Mouse (Mus musculus) hindbrain, postnatal 0 days (tissue): ENCODE results near the gene Ptprz1. TPM values are rescaled to one million over a fixed set of nuclear protein-coding genes. Genes with fewer than 3 reads are reported as not detected.

Experiments used
- ATAC-seq: fragments of 200-750 bp; cut with Nextera tagmentation; 2 replicates; pipeline ENCODE4 v1.8.0; 2017; ENCODE audit warnings: mild to moderate bottlenecking, moderate TSS enrichment, moderate library complexity
- DNase-seq: peaks from one replicate; pipeline ENCODE4 v3.0.0-alpha.2; 2015; ENCODE audit warnings: low spot score
- H3K27ac ChIP-seq: fragments of 300-500 bp; sonication (generic); 2 replicates; pipeline ENCODE4 v1.5.1; 2014; ENCODE audit warnings: mild to moderate bottlenecking
- H3K27me3 ChIP-seq: fragments of 300-500 bp; sonication (generic); 2 replicates; pipeline ENCODE4 v1.6.1; 2014; ENCODE audit warnings: low read length, mixed read lengths; ENCODE audit not compliant: insufficient read depth
- H3K36me3 ChIP-seq: fragments of 300-500 bp; sonication (generic); 2 replicates; pipeline ENCODE4 v1.6.1; 2014; ENCODE audit warnings: low read length, mixed read lengths; ENCODE audit not compliant: insufficient read depth
- H3K4me1 ChIP-seq: fragments of 300-500 bp; sonication (generic); 2 replicates; pipeline ENCODE4 v1.6.1; 2014; ENCODE audit warnings: antibody characterized with exemption, low read length, mixed read lengths; ENCODE audit not compliant: insufficient read depth
- H3K4me2 ChIP-seq: fragments of 300-500 bp; sonication (generic); 2 replicates; pipeline ENCODE4 v1.6.1; 2014; ENCODE audit warnings: low read depth, mild to moderate bottlenecking, low read length, moderate library complexity, mixed read lengths
- H3K4me3 ChIP-seq: fragments of 300-500 bp; sonication (generic); 2 replicates; pipeline ENCODE4 v1.5.1; 2014; ENCODE audit warnings: low read length
- H3K9ac ChIP-seq: fragments of 300-500 bp; sonication (generic); replicated peaks from 2 replicates; pipeline ENCODE4 v1.6.1; 2014; ENCODE audit warnings: mild to moderate bottlenecking, low read length, moderate library complexity, mixed read lengths
- H3K9me3 ChIP-seq: fragments of 300-500 bp; sonication (generic); 2 replicates; pipeline ENCODE4 v1.6.1; 2016; ENCODE audit warnings: low read length, mixed read lengths
- CTCF ChIP-seq: IDR thresholded peaks from 2 replicates; pipeline ENCODE4 v1.5.1; 2016; ENCODE audit warnings: antibody characterized with exemption, control low read depth, low read depth
- WGBS: fragments of 180-500 bp; shearing (Covaris S2); extraction: QIAGEN DNeasy Blood & Tissue Kit; methylation state at CpG from one replicate; pipeline ENCODE4 v1.1.7; 2014; 5-methylcytosine and 5-hydroxymethylcytosine counted together
- polyA plus RNA-seq: library from polyadenylated mRNA; unstranded; fragments of >200 nt; fragmentation: Nextera tagmentation; extraction: Ambion mirVana; gene quantifications from 2 replicates; pipeline ENCODE4 v1.2.1, GENCODE M21; 2015
- total RNA-seq: library from RNA; depleted of rRNA; stranded (reverse); fragments of >200 nt; gene quantifications from 2 replicates; pipeline ENCODE4 v1.2.3, GENCODE M21; 2014; rRNA removed

Ptprz1 gene
- total RNA-seq (173 and 188 TPM in 2 replicates), polyA plus RNA-seq (99.1 and 103 TPM in 2 replicates)

DNA sequence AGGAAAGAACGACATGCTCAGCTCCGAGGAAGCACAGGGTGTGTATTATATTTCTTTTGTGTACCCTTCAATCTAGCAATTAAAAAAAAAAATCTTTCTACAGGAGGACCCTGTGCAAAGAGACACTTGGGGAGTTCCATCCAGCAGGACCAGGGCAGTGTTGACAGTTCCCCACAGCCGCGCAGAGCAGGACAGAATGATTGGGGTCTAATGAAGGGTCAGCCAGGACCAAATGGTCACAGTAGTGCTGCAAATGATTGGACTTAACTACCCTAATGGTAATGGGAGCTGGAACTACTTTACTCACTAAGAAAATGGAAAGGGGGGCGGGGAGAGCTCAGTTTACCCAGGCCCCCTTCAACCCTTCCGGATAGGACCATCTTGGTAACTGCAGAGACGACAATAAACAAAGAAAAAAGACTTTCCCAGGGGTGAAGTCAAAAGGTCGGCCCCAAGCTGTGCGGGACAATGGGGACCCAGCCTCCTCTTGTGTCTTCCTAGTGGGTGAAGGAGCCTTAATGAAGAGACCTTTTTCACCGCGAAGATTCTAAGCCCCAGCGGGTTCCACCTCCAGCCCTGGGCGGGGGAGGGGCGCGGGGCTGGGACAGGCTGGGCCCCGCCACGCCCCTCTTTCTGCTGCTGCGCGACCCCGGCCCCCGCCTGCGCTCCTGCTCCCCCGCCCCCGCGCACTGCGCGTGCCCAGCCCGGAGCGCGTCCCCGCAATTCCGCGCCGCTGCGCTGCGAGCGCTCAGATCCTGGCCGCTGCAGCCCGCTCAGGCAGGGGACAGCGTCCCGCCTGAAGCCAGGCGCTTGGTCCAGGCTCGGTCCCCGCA lies at the start of gene Ptprz1:
Gene Ptprz1, plus strand, starts transcription at position 722 of the 833 bp plus-strand sequence.
- peak within 1 kb of the TSS; percentile 92 for H3K4me2 ChIP-seq
- H3K9ac ChIP-seq, result peak within 1 kb of the TSS; percentile 74
- 2% methylated on average over 41 of the region's 44 CpGs for WGBS
- no peaks in the 10 kb centered on the region for H3K36me3 ChIP-seq
- H3K4me1 ChIP-seq, result 0 out of 2 replicates have a peak, but pooled peaks cover 4% of the 10 kb centered on the region
- DNase-seq, result peak; percentile 92
- H3K27ac ChIP-seq, result peak within 1 kb of the TSS; percentile 76
- ATAC-seq, result peak; percentile 93
- H3K27me3 ChIP-seq, result no peaks in the 10 kb centered on the region
- TF ChIP-seq CTCF, result no peak
- peak within 1 kb of the TSS; percentile 74 for H3K4me3 ChIP-seq
- no peaks in the 10 kb centered on the region for H3K9me3 ChIP-seq

- no peak overlapping the region for H3K9ac ChIP-seq
- peak overlapping the region; percentile 71 for H3K27ac ChIP-seq
- DNase-seq (peak; percentile 89), ATAC-seq (peak; percentile 85)
- H3K27me3 ChIP-seq, result no peaks in the 10 kb centered on the region
- no peak for TF ChIP-seq CTCF
- H3K4me3 ChIP-seq, result no peak overlapping the region
- H3K36me3 ChIP-seq, result no peaks in the 10 kb centered on the region
- no peaks in the 10 kb centered on the region for H3K9me3 ChIP-seq
- H3K4me1 ChIP-seq, result peaks cover 8% of the 10 kb centered on the region; the same call in 1 of the 2 replicates
- H3K4me2 ChIP-seq, result peak overlapping the region; percentile 4; the same call in 1 of the 2 replicates
- WGBS, result 4% methylated on average over 7 of the region's 7 CpGs
Measured at GRCm38 (mm10) chr6:22833637-22834036, 41.7 kb upstream of the Ptprz1 start.

GRCm38 (mm10) chr6:22834100-22834970 lies 41.0 kb upstream of the Ptprz1 start:
- 30% methylated on average over 19 of the region's 19 CpGs for WGBS
- ATAC-seq, result peak; percentile 97
- Histone ChIP-seq H3K4me1 (peaks cover 8% of the 10 kb centered on the region; the same call in 1 of the 2 replicates), H3K4me3 (no peak overlapping the region), H3K27ac (peak overlapping the region; percentile 71), H3K36me3 (no peaks in the 10 kb centered on the region), H3K9me3 (no peaks in the 10 kb centered on the region), H3K27me3 (no peaks in the 10 kb centered on the region), H3K9ac (no peak overlapping the region), H3K4me2 (peak overlapping the region; percentile 4)
- peak; percentile 82 for DNase-seq
- TF ChIP-seq CTCF, result no peak

GRCm38 (mm10) chr6:22875614-22876541 lies 576 bp downstream of the Ptprz1 start:
- Histone ChIP-seq H3K4me3 (peak overlapping the region; percentile 74), H3K27ac (peak overlapping the region; percentile 76), H3K36me3 (no peaks in the 10 kb centered on the region), H3K4me1 (0 out of 2 replicates have a peak, but pooled peaks cover 4% of the 10 kb centered on the region), H3K4me2 (peak overlapping the region; percentile 92), H3K9me3 (no peaks in the 10 kb centered on the region), H3K9ac (peak overlapping the region; percentile 74), H3K27me3 (no peaks in the 10 kb centered on the region)
- TF ChIP-seq CTCF, result peak; percentile 43
- DNase-seq, result peak; percentile 51
- WGBS, result 2% methylated on average over 45 of the region's 45 CpGs
- ATAC-seq, result peak; percentile 74

DNA sequence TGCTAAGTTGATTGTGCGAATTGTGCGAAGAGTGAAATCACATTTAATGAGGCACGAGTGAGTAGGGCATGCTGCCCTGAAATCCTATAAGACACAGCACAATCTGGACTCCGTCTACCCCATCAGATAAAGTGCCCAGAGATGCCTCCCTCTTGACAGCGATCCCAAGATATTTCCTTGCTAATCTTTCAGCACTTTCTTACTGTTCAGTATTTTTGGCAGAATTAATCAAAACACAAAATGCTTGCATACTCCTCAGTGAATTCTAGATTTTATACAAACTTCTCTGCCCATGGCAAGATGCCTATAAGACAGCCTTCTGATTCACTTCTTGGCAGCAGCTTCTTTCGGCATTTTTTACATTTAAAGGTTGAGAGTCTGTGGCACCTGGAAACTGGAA lies 12.7 kb downstream of the Ptprz1 start:
- no peaks in the 10 kb centered on the region for H3K4me1 ChIP-seq
- no peaks in the 10 kb centered on the region for H3K27me3 ChIP-seq
- H3K4me3 ChIP-seq, result no peak overlapping the region
- H3K9ac ChIP-seq, result no peak overlapping the region
- no peaks in the 10 kb centered on the region for H3K9me3 ChIP-seq
- no peaks in the 10 kb centered on the region for H3K36me3 ChIP-seq
- ATAC-seq (no peak), DNase-seq (no peak)
- 70% methylated on average over 6 of the region's 6 CpGs for WGBS
- no peak for TF ChIP-seq CTCF
- H3K4me2 ChIP-seq, result no peak overlapping the region
- no peak overlapping the region for H3K27ac ChIP-seq

GRCm38 (mm10) chr6:22889333-22889732 lies 14.0 kb downstream of the Ptprz1 start:
- H3K9ac ChIP-seq, result no peak overlapping the region
- ATAC-seq, result no peak
- WGBS, result 95% methylated on average over 8 of the region's 8 CpGs
- H3K4me2 ChIP-seq, result no peak overlapping the region
- H3K27ac ChIP-seq, result no peak overlapping the region
- H3K27me3 ChIP-seq, result no peaks in the 10 kb centered on the region
- no peak for TF ChIP-seq CTCF
- H3K9me3 ChIP-seq, result no peaks in the 10 kb centered on the region
- H3K4me3 ChIP-seq, result no peak overlapping the region
- H3K4me1 ChIP-seq, result no peaks in the 10 kb centered on the region
- no peak for DNase-seq
- H3K36me3 ChIP-seq, result no peaks in the 10 kb centered on the region
